Mouse (Mus musculus): ENCODE data around the gene Fam169a.
"Not testable (repeated sequence)": the region's sequence is repeated elsewhere in the genome, so short reads cannot be mapped to it uniquely, and the experiment has no call there.

The Fam169a gene

DNA sequence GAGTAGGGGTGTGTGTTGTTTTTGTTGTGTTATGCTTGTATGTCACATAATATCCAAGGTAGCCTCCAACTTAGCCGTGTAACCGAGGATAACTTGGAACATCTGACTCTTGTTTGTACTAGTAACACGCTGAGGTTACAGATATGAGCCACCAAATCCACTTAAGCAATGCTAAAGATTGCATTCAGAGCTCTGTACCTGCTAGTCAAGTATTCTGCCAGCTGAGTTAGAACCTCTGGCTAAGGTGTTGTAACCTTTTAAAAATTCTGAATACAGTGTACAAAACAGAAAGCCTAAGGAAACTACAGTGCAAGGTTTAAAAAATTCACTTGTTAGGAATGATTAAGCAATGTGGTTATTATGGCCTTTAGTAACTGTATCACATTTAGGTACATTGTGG lies 13.5 kb downstream of the Fam169a start:
- DNase-seq, result no peak

DNA sequence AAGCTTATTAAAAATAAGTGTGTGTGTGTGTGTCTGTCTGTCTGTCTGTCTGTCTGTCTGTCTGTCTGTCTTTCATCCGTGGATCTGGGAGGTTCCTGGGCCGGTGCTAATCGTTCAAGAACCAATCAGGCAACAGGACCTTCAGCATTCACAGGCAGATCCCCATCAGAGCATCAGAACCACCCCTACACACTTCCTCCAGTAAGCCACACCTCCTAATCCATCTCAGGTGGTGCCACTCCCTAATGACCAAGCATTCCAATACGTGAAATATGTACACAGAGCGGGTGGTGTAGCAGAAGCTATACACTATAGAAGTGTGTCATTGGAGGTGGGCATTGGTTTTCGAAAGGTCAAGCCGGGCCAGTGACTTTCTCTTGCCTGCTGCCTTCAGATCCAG lies 15.3 kb downstream of the Fam169a start:
- DNase-seq, result no peak

DNA sequence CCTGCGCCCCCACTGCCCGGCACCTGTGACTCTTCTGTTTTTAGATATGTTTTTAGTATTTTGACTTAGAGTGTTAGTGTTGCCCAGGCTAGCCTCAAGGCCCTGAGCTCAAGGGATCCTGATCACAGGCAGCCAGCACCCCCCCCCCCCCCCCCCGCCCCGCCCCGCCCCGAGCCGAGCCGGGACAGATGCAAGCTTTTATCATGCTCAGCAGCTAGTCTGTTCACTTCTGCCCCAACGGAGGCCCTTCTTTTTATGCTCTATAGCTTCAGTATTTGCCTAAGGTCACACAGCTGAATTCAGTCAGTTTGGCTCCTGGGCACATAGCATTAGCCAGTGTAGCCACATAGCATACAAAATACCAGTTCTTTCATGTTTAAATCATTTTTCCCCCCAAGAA lies 19.2 kb downstream of the Fam169a start:
- no peak for DNase-seq

DNA sequence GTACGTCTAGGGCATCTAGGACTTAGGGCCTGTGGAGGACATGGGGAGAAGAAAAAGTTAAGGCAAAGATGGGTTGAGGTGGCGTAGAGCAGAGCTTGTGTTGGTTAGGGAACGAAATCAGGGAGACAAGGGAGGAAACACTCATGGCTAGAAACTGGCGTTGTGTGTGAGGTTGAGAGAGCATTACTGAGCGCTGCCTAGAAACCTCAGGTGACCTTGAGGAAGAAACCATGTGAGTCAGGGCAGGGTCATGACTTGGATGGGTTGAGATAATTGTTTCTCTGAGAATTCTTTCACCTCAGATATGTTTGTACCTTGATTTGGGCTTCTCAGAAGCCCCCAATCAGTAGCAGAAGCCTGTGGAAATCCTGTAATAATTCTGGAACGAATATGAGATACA lies 20.3 kb downstream of the Fam169a start:
- DNase-seq, result no peak

DNA sequence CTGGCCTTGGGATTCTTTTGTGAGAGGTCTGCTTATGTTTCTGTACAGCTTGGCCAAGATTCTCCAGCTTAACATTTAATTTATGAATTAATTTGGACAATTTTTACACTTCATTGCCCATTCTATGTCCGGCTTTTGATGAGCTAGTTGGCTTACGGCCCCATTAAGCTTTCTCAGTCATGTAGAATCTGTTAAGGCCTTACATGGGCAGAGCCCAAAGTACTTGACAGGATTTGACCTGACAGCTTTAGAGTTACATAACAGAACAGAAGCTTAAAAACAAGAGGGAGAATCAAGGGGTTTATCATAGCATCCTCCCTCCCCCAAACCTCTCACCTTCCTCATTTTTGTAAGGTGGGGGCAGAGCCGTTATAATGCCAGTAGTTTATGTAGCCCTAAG lies 21.1 kb downstream of the Fam169a start:
- DNase-seq, result no peak

DNA sequence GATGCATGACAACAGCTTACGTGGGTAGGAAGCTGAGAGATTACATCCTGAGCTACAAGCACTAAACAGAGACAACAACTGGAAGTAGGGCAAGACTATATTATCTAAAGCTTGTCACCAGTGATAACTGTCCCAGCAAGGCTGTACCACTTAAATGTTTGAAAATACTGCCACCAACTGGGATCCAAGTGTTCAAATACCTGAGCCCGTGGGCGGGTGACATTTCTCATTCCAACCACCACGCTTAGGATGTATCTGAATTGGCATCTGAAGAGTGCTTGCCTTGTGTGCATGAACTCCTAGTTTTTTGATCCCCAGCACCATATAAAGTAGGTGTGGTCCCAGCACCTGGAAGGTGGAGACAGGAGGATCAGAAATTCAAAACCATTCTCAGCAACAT lies 28.6 kb downstream of the Fam169a start:
- no peak for DNase-seq

DNA sequence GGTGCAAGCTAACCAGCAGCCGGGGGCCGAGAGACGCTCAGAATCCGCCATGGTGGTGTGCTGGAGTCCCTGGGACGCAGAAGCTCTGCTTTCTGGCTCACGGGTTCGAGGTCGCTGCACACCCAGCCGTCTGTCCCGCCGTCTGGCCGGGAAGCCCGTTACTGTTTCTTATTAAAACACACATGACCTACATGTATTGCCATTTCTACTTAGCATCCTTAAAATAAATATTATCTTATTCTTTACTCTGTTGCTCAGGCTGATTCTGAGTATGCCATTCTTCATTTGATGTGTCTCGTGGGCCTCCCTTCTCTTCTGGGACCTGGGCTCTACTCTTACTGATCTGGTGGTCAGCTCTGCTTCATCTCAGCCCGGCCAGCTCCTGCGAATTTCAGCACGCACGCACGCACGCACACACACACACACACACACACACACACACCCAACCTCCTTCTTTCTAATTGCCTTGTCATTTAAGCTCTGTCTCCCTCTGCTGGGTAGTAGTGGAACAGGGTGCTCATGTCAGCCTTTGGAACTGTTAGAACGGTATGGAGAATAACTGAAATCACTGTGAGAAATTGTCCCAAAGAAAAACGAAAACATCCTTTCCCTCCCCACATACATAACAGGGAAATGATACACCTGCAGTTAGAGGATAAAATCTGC lies 32.2 kb downstream of the Fam169a start, which contains the start of gene Gm6169:
TSS of gene Gm6169 (minus strand) at position 51 of the 666 bp plus-strand sequence.
- peak; percentile 10 for DNase-seq

DNA sequence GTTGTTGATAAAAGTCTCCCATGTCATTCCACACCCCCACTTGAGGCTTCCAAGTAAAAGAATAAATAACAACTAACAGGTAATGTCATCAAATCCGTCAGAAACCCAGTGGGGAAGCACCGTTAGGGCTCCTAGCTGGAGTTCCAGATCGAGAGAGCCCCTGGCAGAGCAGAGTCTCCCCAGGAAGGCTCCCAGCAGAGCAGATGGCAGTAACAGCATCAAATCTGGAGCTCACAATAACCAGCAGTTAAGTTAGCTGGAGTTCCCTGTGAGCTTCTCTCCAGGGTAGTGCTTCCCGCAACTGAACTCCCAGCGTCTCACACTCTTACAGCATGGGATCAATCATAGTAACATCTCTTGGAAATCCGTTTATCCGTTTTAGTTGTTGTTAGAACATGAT lies 37.9 kb downstream of the Fam169a start:
- no peak for DNase-seq

DNA sequence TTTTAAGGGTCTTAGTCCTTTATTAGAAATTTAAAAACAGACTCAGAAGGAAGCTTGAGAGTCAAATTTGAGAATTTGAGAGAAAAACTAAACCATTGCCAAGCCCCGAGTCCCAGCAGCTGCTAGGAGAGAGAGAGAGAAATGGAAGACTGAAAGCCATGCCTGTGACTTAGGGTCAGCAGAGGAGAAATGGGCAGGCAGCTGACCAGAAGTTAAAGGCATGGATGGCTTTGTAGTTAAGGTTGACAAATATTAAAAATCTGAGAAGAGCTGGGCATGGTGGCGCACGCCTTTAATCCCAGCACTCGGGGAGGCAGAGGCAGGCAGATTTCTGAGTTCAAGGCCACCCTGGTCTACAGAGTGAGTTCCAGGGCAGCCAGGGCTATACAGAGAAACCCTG lies 40.6 kb downstream of the Fam169a start:
- not testable (repeated sequence) for DNase-seq

DNA sequence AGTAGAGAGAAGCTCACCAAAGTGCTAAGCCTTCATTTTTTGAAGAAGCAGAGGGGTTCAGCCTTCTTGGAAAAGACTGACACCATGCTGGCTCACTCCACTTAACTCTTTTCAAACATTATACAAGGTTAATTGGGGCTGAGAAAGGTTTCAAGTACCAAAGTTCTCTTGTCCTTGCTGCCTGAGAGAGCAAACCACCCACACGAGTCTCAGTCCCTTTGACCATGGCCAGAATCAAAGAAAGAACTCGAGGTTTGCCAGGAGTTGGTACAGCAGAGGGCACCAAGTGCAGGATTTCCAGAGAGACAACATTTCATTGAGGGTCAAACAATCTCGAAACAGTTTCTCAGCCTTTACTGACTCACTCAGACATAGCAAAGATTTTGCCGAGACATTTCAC lies 42.0 kb downstream of the Fam169a start:
- no peak for DNase-seq

DNA sequence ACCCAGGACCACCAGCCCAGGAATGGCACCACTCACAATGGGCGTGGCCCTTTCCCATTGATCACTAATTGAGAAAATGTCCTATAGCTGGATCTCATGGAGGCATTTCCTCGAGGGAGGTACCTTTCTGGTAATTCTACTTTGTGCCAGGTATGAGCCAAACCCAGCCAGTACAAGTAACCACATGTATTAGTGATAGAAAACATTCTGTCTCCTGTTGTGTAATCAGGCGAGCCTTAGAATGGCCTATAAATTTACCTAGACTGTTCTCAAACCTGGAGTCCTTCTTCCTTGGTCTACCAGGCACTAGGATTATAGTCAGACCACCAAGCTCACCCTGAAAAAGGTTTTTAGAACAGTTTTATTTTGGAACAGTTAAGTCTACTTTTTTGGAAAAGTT lies 54.3 kb downstream of the Fam169a start:
- no peak for DNase-seq

DNA sequence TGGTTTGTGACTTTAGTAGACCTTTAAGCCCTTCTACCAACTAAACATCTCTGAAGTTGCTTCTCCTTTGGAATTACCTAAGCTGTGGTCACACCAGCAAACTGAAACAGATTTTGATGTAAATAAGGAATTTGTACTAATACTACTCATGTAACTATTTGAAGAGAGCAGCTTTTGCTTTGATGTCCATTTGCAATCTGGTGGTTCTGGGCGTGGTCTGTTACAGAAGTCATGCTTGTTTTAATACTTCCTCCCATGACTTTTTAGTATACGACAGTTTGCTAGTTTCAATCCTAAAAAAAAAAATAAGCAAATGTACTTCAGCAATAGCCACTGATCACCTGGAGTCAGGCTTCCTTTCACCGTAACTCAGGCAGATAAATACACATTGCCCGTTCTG lies 62.6 kb downstream of the Fam169a start:
- not testable (repeated sequence) for DNase-seq

DNA sequence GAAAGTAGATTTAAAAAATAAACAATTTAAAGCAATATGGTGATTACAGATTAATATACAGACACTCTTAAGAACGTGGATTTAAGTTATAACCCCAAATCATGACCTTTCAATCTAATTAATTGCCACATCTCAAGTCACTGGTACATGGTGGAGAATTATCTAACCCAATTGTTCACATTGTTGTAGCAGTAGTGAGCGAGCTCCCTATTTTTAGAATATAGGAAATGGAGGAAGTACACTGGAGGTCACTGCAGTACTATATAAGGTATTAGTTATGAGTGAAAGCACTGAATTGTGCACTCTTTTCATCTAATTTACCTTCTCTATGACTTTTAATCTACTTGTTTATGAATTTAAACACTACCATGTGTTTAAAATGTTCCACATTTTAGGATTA lies 63.3 kb downstream of the Fam169a start:
- not testable (repeated sequence) for DNase-seq

DNA sequence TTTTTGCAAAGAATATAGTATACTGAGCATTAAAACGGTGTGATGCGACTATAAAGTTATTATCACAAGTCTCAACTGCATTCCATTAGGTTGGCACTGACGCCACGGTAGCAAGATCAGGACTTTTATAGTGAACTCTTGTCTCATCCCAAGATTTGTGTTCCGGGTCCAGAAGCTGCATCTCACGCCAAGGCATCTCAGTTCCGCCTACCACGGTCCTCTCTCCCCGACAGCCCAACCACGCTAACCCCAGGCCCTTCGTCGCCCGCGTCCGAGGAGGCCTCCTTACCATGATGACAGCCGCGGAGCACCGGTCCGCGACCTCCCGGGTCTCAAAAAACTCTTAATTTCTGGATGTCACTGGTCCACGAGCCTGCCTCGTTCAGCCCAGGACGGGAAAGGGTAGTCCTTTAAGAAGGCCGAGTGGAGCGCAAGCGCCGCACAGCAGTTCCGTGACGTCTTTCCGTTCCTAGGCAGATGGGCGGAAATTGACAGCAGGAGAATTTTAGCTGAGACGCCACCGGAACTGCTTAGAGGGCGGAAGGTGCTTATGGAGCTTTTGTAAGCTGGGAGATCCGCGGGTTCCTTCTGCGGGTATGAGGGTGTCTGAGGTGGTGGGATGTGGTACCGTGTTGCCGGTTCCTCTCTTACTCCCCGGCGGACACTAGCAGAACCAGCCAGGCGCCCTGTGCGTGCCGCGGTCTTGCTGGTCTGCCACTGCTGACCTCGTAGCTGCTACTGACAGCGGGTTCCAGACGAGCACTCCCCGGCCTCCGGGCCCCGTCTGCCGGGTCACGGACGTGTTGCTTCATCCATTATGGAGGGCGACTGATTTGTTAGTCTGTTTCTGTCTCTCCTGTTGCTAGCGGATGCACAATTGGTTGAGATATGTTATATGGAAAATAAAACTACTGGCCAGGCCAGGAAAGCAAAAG lies 70.6 kb downstream of the Fam169a start, which contains the start of the genes Gfm2 and Nsa2:
TSS of gene Gfm2 (plus strand) at position 472 of the 935 bp plus-strand sequence.
TSS of gene Nsa2 (minus strand) at position 472 of the 935 bp plus-strand sequence.
- peak; percentile 87 for DNase-seq

DNA sequence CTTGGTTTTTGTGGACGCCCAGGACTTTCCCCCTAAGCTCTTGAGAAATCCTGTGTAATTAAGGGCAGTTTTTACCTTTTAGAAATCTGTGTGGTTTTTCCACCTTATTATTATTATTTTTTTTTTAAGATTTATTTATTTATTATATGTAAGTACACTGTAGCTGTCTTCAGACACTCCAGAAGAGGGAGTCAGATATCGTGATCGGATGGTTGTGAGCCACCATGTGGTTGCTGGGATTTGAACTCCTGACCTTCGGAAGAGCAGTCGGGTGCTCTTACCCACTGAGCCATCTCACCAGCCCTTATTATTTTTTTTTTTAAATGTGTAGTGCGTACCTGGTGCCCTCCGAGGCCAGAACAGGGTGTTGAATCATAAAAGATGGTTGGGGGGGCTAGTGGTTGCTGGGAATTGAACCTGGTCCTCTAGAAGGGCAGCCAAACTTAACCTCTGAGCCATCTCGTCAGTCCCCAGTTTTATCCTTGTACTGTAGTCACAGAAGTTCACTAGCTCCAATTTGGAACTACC lies 71.4 kb downstream of the Fam169a start:
- DNase-seq, result not testable (repeated sequence)

DNA sequence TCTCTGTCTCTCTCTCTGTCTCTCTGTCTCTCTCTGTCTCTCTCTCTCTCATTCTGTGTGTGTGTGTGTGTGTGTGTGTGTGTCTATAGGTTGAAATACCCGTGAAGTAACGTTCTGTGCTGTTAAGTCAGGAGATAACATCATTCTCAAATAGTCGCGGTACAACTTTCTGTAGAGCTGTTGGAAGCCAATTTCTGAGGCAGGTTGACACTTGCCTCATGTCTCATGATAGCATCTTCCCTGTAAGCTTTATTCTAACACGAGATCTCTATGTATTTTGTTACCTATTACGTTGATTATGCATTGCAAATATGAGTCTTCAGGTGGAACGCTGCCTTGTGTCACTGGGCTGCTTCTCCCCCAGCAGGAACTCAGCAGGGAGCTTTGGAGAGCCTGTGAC lies 75.2 kb downstream of the Fam169a start:
- no peak for DNase-seq

DNA sequence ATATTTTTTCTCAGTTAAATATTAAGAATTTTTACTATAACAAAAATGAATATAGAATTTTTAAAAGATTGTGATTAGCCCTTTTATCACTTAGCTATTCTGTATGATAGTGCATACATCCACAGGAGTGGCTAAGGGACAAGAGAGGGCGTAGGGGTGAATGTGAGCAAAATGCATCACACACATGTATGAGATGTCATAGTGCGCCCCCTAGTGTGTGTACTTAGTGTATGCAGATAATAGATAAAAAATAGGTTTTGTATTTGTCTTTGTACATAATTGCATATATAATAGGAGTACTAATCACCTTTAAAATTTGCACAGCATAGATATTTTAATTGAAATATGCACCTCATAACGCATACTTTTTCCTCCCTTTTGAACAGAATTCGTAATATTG lies 78.7 kb downstream of the Fam169a start:
- DNase-seq, result no peak

DNA sequence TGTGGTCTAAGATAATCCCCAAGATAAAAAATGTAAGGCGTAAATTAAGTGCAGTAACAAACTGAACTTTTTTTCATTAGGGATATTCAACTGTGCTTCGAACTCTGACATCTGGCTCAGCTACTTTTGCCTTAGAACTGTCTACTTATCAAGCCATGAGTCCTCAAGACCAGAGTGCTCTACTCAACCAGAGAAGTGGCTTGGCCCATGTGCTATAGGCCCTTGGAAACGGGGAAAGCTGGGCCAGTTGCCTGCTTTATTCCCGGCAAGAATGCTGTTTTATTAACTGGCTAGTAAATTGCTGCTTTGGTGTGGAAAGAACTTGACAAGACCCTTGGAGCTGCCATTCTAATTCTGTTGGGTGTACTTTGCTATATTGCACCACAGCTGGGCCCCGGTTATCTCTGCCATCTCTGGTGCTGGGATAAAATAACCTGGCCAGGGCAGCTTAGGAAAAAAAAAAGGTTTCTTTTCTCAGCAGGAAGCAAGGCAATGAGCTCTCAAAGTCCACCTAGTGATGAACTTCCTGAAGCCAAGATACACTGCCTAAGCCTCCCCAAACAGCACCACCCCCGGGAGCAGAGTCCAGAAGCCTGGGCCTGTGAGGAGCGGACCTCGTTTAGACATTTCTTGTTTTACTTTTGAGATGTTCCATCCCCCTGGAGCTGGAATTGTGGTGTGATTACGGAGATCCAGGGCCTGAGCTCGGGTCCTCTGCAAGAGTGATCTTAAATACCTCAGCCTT lies 108.6 kb downstream of the Fam169a start:
- DNase-seq, result no peak

DNA sequence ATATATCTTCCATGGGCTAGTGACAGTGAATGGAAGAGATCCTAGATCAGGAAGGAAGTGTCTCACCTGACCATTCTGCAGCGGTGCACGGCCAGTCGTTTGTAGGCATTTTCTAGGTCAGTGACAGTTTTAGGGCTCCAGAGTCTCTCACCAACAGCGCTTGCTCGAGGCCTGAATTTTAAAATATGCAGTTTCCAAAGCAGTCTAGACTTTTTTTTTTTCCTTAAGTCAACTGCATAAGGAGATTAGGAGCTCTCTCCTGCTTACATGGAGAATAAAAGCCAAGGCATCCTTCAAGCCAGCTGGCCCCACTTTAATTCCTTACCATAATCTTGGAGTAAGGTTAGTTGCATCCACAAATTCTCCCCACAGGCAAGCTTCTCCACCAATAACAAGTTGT lies 109.6 kb downstream of the Fam169a start:
- no peak for DNase-seq

DNA sequence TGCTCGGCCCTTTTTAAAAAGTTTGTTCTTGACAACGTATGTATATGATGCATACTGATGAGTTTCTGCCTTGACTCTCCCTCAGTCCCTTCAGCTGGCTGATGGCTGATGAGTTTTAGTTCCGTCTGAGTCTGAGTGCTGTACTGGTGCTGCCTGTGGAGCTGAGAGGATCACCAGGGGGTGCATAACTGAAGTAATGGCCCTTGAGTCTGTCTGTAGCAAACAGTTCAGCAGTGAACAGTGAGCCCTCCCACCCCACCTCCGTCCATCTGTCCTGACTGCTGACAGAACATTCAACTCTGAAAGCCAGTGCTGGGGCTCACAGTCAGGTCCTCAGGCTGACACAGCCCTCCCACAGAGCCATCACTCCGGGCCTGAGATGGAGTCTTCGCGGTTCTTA lies 111.9 kb downstream of the Fam169a start:
- DNase-seq, result no peak

DNA sequence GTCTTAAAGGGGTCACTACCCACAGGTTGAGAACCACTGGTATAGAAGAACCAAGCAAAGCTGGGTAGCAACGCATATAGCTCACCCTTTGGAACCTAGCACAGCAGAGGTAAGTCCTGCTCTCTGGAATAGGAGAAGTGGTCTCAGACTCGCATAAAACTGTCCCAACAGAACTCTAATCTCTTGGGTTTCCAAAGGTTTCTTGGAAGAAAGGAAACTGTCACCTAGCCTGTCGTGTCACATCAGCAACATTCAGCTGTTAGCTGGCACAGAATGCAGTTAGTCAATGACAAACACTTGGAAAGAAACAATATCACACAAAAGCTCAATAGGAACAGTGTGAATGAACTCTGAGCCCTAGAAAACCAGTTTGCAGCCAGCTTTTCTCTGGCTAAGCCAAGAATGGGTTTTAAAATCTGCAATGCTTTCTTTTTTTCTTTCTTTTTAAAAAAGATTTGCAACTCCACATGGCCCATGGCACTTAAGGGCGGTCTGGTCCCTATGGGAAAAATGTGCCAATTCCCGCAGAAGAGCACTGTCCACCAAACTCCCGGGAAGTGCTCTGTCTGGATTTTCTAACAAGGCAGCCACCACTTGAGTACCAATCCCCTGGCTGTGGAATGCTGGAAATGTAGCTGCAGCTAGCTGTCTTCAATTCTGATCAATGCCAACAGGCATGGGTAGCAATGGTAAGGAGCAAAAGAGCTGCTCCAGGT lies 113.2 kb downstream of the Fam169a start:
- DNase-seq, result no peak

Measured in cerebellum, adult 11-12 months (tissue).